Mouse (Mus musculus): ENCODE measurements around the gene Slc30a4. TPM values are rescaled to one million over a fixed set of nuclear protein-coding genes. Genes with fewer than 3 reads are reported as not detected.

Slc30a4 gene
- total RNA-seq, 2 experiments from 2014 or later, result 0.59 to 1.0 TPM

DNA sequence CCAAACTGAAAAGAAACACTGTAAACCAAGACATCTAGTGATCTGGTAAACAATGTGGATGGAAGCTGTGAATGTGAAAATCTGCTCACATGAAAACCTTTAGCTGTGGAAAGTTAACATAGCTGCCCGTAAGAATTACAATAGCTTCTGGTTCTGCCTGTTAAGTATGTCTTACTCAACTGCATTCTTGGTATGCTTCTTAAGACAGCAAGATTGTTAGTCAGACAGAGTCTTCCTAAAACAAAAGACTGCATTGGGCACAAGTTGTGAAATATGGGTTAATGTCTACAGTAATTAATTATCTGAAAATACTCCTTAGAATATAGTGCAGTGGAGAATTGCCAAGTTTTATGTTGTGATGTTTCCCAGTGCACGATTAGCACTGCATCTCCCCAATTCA lies 19.9 kb downstream of the Slc30a4 start:
- ATAC-seq (replicated peaks; ENCODE audit: low FRiP score, low TSS enrichment, poor library complexity, severe bottlenecking), result no peak

- ATAC-seq (replicated peaks; ENCODE audit: low FRiP score, low TSS enrichment, poor library complexity, severe bottlenecking), result peak; percentile 47; the same call in 1 of the 2 replicates
These were observed 20.9 kb downstream of the Slc30a4 start for GRCm38 (mm10) chr2:122681379-122682137.

DNA sequence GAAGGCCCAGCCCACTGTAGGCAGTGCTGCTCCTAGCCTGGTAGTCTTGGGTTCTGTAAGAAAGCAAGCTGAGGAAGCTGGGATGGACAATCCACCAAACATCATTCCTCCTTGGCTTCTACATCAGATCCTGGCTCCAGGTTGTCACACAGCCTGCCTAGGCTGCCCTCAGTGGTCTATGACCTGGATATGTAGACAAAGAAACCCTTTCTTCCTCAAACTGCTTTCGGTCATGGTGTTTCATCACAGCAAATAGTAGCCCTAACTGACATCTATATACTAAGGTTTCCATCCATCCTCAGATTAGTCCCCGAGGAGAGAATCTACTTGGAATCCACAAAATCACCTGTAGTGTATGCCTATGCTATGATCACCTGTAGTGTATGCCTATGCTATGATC lies 27.3 kb downstream of the Slc30a4 start:
- no peak for ATAC-seq (replicated peaks; ENCODE audit: low FRiP score, low TSS enrichment, poor library complexity, severe bottlenecking)

- peak; percentile 39; the same call in 1 of the 2 replicates for ATAC-seq (replicated peaks; ENCODE audit: low FRiP score, low TSS enrichment, poor library complexity, severe bottlenecking)
These were observed 29.6 kb downstream of the Slc30a4 start for GRCm38 (mm10) chr2:122672841-122673240.

DNA sequence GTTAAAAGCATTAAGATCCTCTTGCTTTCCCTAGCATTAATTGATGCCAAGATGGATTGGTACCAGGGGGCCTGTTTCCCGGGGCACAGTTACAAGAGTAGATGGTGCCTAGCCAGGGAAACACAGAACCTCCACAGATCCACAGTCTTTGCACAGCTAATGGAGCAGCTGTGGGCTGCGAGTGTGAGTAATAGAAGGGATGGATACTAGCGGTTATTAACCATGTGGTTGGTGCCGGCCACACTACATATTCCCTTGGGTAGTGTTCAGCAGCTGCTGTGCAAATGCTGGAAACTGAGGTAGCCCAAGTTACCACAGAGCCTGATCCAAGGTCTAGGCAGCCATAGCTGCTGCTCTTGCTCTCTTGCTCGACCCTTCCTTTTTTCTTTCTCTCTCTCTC lies 30.7 kb downstream of the Slc30a4 start:
- no peak for ATAC-seq (replicated peaks; ENCODE audit: low FRiP score, low TSS enrichment, poor library complexity, severe bottlenecking)

DNA sequence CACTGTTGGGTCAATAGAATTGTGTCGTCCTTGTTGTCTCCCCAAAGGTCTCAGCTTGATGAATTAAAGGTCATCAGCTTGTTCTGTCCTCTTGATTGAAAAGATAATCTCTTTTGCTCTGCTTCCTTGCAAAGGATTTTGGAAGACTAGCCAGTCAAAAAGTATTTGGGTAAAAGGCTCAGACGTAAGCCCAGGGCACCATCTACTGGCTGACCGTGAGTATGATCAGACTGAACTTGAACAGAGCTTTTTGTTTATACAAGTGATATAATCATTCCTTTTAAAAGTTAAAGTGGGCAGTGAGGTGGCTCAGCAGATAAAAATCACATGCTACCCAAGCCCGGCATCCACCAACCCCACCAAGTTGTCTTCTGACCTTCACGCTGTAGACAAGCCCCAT lies 34.6 kb downstream of the Slc30a4 start:
- no peak for ATAC-seq (replicated peaks; ENCODE audit: low FRiP score, low TSS enrichment, poor library complexity, severe bottlenecking)

DNA sequence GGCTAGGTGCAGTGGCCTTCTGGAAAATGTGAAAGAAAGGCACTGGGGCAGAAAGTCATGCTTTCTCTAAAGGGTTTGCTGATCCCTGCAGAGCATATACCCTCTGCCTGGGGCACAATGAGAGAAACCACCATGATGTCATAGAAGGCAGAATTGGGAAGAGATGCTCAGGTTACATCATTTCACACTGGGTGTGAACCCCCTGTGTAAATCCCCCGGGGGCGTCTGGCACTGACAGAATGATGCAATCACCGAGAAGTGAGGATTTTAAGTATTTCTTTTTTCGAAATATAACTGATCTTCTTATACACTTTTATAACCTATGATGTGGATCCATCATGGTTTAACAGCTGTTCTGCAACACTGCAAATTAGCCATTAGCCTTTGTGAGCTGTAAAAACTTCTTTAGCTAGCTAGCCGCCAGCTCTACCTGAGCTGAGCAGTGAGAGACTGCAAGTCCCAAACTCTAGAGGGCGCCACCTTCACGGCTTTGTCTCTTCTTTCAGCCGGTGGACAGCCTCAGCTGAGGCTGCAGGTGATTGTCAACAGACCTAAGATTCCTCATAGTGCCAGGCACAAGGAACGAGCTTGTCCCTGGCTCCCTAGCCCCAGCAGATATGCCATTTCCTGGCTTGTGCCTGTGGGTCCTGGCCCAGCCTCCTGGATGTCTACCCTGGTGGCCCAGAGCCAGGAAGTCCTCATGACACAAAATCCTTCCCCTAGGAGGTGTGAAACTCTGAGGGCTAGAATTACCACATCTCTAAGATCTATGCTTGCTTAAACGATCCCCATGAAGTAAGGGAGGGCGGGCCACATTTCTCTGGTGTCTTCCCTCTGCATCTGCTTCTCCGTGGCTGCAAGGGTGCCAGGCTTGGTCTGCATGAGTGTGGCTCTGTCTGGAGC lies 36.2 kb downstream of the Slc30a4 start:
- peak; percentile 87 for ATAC-seq (replicated peaks; ENCODE audit: low FRiP score, low TSS enrichment, poor library complexity, severe bottlenecking)

- no peak for ATAC-seq (replicated peaks; ENCODE audit: low FRiP score, low TSS enrichment, poor library complexity, severe bottlenecking)
These were observed 37.0 kb downstream of the Slc30a4 start for GRCm38 (mm10) chr2:122665253-122665972.

GRCm38 (mm10) chr2:122659825-122660224 lies 42.6 kb downstream of the Slc30a4 start:
- no peak for ATAC-seq (replicated peaks; ENCODE audit: low FRiP score, low TSS enrichment, poor library complexity, severe bottlenecking)

DNA sequence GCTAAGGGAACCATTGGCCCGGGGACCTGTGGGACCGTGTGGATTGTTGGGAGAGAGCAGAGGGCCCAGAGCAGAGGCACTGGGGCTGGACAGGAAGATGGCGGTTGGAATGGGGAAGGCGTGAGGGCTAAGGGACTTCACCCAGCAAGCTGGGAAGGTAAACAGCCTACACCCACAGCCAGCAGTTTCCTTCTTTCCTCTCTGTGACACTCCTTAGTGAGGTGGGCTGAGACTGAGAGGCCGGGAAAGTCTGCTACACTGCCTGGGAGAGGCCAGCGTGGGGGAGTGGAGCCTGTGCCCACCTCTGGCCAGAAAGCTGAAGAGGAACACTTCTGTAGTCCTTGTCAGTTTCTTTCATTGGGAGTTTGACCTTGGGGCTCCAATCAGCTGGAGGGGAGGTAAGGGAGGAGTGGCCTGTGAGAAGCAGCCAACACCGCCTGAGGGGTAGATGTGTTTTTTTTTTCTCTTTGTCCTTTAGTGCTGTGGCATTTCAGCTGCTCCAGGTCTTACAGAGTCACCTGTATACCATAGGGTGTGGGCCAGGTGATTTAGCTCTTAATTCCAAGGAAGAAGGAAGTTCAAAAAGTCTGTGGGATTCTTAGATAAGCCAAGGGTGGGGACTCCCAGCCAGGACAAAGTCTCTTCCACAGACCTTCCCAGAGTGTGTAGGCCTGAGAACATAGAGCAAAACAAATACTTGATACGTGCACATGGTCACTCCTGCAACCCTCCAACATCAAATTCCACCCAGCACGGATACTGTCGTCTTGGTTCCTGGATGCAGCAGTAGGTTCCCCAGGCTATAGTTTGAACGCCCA lies 44.5 kb downstream of the Slc30a4 start:
- no peak for ATAC-seq (replicated peaks; ENCODE audit: low FRiP score, low TSS enrichment, poor library complexity, severe bottlenecking)

DNA sequence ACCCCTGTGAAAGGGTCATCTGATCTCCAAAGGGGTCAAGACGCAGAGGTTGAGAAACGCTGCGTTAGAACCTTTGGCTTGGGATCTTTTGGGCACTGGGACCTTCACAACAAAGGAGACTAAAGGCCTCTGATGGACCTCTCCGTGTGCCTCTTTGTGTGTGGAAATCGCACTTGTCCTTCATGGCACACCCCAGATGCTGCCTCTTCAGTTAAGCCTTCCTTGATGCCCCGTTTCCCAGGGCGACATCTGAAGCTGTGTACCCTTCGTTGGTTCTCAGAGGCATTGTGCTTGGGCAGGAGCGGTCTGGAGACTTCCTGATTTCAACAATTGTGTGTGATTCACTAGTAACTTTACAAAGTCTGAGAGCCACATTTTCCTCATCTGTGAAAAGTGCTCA lies 45.7 kb downstream of the Slc30a4 start:
- ATAC-seq (replicated peaks; ENCODE audit: low FRiP score, low TSS enrichment, poor library complexity, severe bottlenecking), result no peak

GRCm38 (mm10) chr2:122656052-122656451 lies 46.4 kb downstream of the Slc30a4 start:
- ATAC-seq (replicated peaks; ENCODE audit: low FRiP score, low TSS enrichment, poor library complexity, severe bottlenecking), result no peak

DNA sequence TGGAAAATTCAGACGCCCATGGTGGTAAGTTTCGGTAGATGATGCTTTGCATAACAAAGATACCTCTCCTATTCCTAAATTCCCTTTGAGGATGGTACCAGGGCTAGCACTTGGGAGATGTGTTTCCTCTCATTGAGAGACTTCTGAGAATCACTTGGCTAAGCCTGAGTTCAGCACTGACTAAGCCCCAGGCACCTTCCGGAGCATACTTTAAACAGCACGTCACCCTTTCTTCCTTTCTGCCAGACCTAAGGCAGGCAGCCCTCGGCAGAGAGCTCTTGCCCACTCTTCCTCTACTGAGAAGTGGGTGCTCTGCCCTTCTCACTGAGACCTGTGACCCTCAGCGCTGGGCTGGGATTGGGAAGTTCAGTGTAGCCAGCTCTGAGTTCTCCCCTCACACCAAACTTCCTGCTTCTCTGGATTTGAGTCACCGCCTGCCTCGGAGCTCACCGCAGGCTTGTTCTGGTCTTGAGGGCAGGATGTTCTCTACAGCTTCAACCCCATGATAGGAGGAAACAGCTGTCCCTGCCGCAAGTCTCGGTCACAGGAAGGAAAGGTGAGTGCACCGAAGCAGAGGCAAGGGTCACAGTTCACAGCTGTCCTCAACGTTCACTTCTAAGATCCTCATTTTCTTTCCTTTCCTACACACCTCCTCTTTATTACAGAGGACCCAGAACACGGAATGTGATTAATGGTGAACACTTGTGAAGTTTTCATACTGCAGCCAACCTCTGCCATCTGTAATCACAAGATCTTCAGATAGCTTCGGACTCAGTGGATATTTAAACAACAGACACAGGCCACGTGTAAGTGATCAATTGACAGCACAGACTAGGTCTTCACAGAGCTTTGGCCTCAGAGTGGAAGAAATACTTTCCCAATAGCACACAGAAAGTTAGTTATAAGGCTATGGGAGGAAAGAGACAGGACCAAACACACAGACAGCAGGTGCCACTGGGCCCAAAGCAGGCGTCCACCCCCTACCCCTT lies 50.1 kb downstream of the Slc30a4 start:
- ATAC-seq (replicated peaks; ENCODE audit: low FRiP score, low TSS enrichment, poor library complexity, severe bottlenecking), result peak; percentile 69

DNA sequence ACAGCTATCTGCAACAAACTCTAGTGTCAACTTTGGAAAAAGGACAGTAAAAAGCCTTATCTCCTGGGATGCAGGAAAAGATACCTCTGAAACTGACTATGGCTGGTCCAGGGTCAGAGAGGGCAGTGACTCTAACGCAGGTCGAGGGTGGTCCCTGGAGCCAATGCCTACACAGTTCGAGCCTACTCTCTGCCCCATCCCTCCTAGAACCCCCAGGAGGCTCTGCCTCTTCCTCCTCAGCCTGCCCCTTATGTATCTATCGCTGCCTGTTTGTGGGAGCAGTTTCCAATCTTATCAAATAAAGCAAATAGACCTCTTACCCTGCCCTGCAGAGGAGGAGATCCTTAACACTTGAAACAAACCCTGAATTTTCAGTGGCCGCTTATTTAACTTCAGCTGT lies 63.8 kb downstream of the Slc30a4 start:
- no peak for ATAC-seq (replicated peaks; ENCODE audit: low FRiP score, low TSS enrichment, poor library complexity, severe bottlenecking)

GRCm38 (mm10) chr2:122638029-122638428 lies 64.4 kb downstream of the Slc30a4 start:
- no peak for ATAC-seq (replicated peaks; ENCODE audit: low FRiP score, low TSS enrichment, poor library complexity, severe bottlenecking)

GRCm38 (mm10) chr2:122637526-122637997 lies 64.9 kb downstream of the Slc30a4 start:
- peak; percentile 87 for ATAC-seq (replicated peaks; ENCODE audit: low FRiP score, low TSS enrichment, poor library complexity, severe bottlenecking)

DNA sequence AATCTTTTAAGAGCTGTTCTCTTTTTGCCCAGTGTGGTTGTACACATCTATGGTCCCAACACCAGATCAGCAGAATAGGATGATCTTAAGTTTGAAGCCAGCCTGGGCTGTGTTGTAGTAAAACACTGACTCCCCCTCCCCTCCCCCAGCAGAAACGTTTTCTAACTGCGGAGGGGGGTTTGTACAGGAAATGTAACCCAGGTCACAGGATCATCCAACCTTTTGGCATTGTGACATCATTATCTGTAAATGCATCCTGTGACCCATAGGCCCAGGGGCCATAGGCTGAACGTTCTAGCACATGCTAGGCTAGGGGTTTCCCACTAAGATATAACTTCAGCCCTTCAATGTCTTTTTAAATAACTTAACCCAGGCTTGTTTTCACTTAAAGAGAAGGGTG lies 65.8 kb downstream of the Slc30a4 start, which contains the start of gene AA467197:
TSS of gene AA467197 (plus strand) at position 301 of the 400 bp plus-strand sequence.
- no peak for ATAC-seq (replicated peaks; ENCODE audit: low FRiP score, low TSS enrichment, poor library complexity, severe bottlenecking)

Data from megakaryocyte-erythroid progenitor cell, adult 5-6 weeks (primary cell).